Mouse (Mus musculus) heart, embryonic 15.5 days (tissue): ENCODE data around the gene Lrrd1. TPM values are rescaled to one million over a fixed set of nuclear protein-coding genes. Genes with fewer than 3 reads are reported as not detected.
"Not testable (repeated sequence)": the region's sequence is repeated elsewhere in the genome, so short reads cannot be mapped to it uniquely, and the experiment has no call there.

Experiments used
- ATAC-seq: fragments of 200-750 bp; cut with Nextera tagmentation; replicated peaks from 2 replicates; pipeline ENCODE4 v1.8.0; 2017; ENCODE audit warnings: low read depth, moderate TSS enrichment; ENCODE audit not compliant: insufficient number of reproducible peaks, insufficient read depth, low FRiP score
- H3K27ac ChIP-seq: fragments of 300-500 bp; sonication (generic); 2 replicates; pipeline ENCODE4 v1.5.1; 2015; ENCODE audit warnings: mild to moderate bottlenecking, inconsistent platforms
- H3K27me3 ChIP-seq: fragments of 300-500 bp; sonication (generic); 2 replicates; pipeline ENCODE4 v1.6.1; 2015; ENCODE audit warnings: inconsistent platforms
- H3K36me3 ChIP-seq: fragments of 300-500 bp; sonication (generic); 2 replicates; pipeline ENCODE4 v1.6.1; 2015; ENCODE audit warnings: mild to moderate bottlenecking, inconsistent platforms
- H3K4me1 ChIP-seq: fragments of 300-500 bp; sonication (generic); replicated peaks from 2 replicates; pipeline ENCODE4 v1.6.1; 2015; ENCODE audit warnings: inconsistent platforms
- H3K4me2 ChIP-seq: fragments of 300-500 bp; sonication (generic); 2 replicates; pipeline ENCODE4 v1.6.1; 2015; ENCODE audit warnings: inconsistent platforms, mild to moderate bottlenecking, moderate library complexity
- H3K4me3 ChIP-seq: fragments of 300-500 bp; sonication (generic); 2 replicates; pipeline ENCODE4 v1.5.1; 2015; ENCODE audit warnings: mild to moderate bottlenecking, inconsistent platforms
- H3K9ac ChIP-seq: fragments of 300-500 bp; sonication (generic); 2 replicates; pipeline ENCODE4 v1.6.1; 2015; ENCODE audit warnings: mild to moderate bottlenecking, inconsistent platforms
- H3K9me3 ChIP-seq: fragments of 300-500 bp; sonication (generic); replicated peaks from 2 replicates; pipeline ENCODE4 v1.6.1; 2016; ENCODE audit warnings: inconsistent platforms
- WGBS: fragments of 180-500 bp; shearing (Covaris S2); methylation state at CpG from one replicate; pipeline ENCODE4 v1.1.7; 2015; ENCODE audit warnings: mixed read lengths; 5-methylcytosine and 5-hydroxymethylcytosine counted together
- polyA plus RNA-seq: library from polyadenylated mRNA; unstranded; fragments of >200 nt; fragmentation: Nextera tagmentation; extraction: Ambion mirVana; gene quantifications from 2 replicates; pipeline ENCODE4 v1.2.1, GENCODE M21; 2015

The Lrrd1 gene
- polyA plus RNA-seq, 1 experiment from 2014 or later: 0.21 TPM

DNA sequence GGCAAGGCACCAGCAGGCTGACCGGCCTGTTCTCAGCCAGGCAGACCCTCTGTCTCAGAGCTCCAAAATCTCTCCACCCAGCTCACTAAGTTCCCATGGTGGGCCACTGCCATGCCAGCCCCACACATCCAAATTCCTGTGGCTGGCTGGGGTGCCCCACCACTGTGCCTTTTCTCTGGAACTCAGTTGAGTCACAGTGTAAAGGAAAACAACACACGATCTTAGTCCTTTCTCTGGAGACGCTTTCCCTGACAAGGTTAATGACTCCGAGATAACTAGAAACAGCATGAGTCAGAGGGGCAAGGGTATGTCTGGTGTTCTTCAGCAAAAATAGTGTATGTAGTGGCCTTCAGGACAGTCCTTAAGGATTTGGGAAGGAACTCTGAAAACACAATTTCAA lies 25.2 kb downstream of the Lrrd1 start:
- H3K27me3 ChIP-seq: no peaks in the 10 kb centered on the region
- no peaks in the 10 kb centered on the region for H3K4me1 ChIP-seq
- no peak overlapping the region for H3K9ac ChIP-seq
- H3K36me3 ChIP-seq: no peaks in the 10 kb centered on the region
- H3K4me3 ChIP-seq: no peak overlapping the region
- no peak overlapping the region for H3K4me2 ChIP-seq
- no peak for ATAC-seq
- WGBS: 45% methylated on average over 4 of the region's 4 CpGs
- H3K27ac ChIP-seq: no peak overlapping the region
- H3K9me3 ChIP-seq: no peaks in the 10 kb centered on the region

DNA sequence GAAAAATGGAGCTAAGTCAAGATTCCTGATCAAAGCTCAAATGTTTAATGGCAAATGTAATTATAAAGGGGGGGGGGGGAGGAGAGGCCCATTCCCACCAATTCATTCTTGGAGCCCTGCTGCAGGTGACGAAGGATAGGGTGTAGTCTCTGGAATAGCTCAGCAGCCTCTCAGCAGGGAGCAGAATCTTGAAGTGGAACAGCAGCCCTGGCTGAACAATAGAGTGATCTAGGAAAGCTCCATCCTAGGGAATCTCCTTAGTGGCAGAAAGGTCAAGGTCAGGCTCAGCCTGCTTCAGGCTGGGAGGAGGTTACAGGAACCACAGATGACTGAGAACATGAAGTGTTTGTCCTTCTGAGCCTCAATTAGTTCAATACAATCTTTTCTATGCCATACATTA lies 27.4 kb downstream of the Lrrd1 start:
- no peaks in the 10 kb centered on the region for H3K4me1 ChIP-seq
- ATAC-seq: no peak
- H3K9me3 ChIP-seq: no peaks in the 10 kb centered on the region
- H3K27me3 ChIP-seq: no peaks in the 10 kb centered on the region
- no peak overlapping the region for H3K4me2 ChIP-seq
- whole genome bisulfite sequencing: 53% methylated on average over 1 of the region's 1 CpGs
- no peak overlapping the region for H3K27ac ChIP-seq
- H3K36me3 ChIP-seq: no peaks in the 10 kb centered on the region
- no peak overlapping the region for H3K9ac ChIP-seq
- no peak overlapping the region for H3K4me3 ChIP-seq

DNA sequence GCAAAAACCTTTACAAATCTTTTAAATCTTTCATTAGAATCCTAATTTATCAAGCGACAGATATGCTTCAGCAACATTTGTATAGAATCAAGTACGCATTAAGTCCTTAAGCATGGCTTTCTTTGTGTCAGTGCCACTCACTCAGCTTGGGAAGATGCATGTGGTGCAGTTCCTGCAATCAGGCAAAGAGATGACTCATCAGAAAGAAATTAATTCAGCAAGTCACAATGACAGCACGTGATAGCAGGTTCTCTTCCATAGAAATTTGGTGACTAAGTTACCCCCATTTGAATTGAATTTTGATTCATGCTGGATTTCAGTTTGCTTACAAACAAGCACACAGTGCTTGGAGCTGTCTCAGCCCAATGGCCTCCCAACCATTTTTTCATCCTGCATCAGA lies 28.5 kb downstream of the Lrrd1 start:
- no peak overlapping the region for H3K27ac ChIP-seq
- H3K9ac ChIP-seq: no peak overlapping the region
- no peaks in the 10 kb centered on the region for H3K4me1 ChIP-seq
- no peak for ATAC-seq
- H3K36me3 ChIP-seq: no peaks in the 10 kb centered on the region
- WGBS: 72% methylated on average over 3 of the region's 3 CpGs
- no peak overlapping the region for H3K4me3 ChIP-seq
- H3K4me2 ChIP-seq: no peak overlapping the region
- no peaks in the 10 kb centered on the region for H3K9me3 ChIP-seq
- H3K27me3 ChIP-seq: no peaks in the 10 kb centered on the region

DNA sequence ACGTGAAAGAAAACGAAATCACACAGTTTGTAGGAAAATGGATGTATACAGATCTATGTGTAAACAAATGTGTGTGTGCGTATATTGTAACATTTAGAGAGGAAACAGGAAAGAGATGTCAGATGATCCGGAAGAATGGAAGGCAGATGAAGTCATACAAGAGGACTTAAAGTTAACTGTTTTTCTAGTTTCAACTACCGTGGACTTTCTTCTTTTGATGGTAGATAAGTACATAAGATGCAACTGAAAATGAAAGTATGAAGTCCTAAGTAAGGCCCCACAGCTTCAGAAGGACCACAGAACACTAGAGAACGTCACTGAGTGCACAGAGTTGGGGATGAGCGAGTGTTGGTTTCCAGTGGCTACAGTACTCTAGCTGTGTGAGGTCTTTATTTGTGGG lies 41.9 kb downstream of the Lrrd1 start:
- not testable (repeated sequence) for H3K27me3 ChIP-seq, H3K9ac ChIP-seq, H3K4me3 ChIP-seq, H3K9me3 ChIP-seq, H3K4me1 ChIP-seq, H3K27ac ChIP-seq, H3K4me2 ChIP-seq, H3K36me3 ChIP-seq, ATAC-seq
- 77% methylated on average over 7 of the region's 7 CpGs for WGBS

DNA sequence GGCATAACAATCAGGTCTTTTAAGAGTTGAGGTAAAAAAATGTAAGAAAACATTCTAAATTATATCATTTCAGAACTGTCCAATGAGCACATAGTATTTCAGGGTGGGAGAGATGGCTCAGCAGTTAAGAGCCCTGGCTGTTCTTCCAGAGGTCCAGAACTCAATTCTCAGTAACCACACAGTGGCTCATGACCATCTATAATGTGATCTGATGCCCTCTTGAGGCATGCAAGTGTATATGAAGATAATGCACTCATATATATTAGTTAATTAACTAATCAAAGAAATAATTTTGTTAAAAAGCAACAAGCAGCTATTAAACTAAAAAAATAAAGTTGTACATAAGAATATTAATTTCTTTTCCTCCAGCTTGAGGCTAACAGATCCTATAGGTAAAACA lies 44.2 kb downstream of the Lrrd1 start:
- Histone ChIP-seq H3K4me2 (no peak overlapping the region), H3K9me3 (no peaks in the 10 kb centered on the region), H3K9ac (no peak overlapping the region), H3K4me3 (no peak overlapping the region), H3K36me3 (no peaks in the 10 kb centered on the region), H3K27me3 (no peaks in the 10 kb centered on the region), H3K27ac (no peak overlapping the region), H3K4me1 (peaks cover 5% of the 10 kb centered on the region)
- ATAC-seq: no peak

DNA sequence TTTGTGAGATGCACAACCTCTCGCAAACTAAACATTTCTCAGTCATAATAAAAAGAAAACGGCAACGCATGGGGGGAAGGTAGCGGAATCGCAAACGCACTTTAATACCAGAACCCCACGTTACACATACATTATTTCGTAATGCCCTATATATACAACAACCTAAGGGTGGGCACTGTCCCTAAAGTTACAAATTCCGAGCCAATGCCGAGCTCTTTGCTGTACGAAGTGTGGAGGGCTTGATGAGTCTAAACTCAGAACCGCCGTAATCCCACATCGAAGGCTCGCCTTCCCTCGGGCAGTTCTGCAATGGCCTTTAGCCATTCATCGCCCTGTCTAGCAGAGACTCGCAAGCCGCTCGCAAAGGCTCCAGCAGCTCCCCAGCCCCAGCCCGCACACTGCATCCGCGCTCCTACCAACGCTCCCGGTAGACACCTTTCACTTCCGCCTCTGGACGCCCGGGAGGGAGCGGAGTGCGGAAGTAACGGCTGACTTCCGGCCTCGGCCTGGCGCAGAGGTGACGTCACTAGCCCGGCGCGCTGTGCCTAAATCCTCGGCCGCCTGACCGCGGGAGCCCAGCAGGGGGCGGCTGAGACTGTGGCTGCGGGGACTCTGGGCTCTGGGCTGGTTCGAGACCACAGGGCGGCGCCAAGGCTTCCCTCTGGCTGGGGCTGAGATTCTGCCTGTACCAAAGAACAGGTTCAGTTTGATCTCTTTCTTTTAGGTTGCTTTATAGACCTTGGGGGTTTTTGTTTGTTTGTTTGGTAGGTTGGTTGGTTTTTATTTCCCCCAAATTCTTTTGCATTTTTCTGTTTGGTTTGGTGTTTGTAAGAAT lies 48.7 kb downstream of the Lrrd1 start, which contains the start of gene Mterf1a:
Gene Mterf1a, minus strand, starts transcription at position 475 of the 835 bp plus-strand sequence.
- Histone ChIP-seq H3K4me2 (peak within 1 kb of the TSS; percentile 66), H3K9ac (peak within 1 kb of the TSS; percentile 51; the same call in 1 of the 2 replicates), H3K4me3 (peak within 1 kb of the TSS; percentile 53)
- WGBS: 3% methylated on average over 9 of the region's 47 CpGs
- not testable (repeated sequence) for H3K4me1 ChIP-seq, H3K27ac ChIP-seq, H3K27me3 ChIP-seq, H3K36me3 ChIP-seq, H3K9me3 ChIP-seq
- peak; percentile 98 for ATAC-seq

DNA sequence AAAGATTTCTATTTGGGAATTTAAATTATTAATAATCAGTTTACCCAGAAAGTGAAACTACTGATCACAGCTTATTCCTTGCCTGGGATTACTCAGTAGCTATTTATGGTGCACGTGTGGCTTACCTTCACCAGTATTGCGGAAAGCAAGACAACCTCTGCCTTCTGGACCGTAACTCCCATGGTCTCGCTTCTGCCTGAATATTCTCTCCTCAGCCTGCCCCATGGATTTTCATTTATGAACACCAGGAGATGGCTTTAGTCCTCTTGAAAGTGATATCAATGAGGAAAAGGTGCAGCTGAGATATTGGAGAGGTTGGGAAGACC lies 49.3 kb downstream of the Lrrd1 start:
- H3K9ac ChIP-seq, ATAC-seq, H3K4me1 ChIP-seq, H3K36me3 ChIP-seq, H3K27me3 ChIP-seq, H3K9me3 ChIP-seq, H3K27ac ChIP-seq: not testable (repeated sequence)
- Histone ChIP-seq H3K4me2 (0 out of 2 replicates have a peak overlapping the region, but pooled peaks have one; percentile 10), H3K4me3 (peak overlapping the region; percentile 37)
- 95% methylated on average over 4 of the region's 4 CpGs for WGBS

DNA sequence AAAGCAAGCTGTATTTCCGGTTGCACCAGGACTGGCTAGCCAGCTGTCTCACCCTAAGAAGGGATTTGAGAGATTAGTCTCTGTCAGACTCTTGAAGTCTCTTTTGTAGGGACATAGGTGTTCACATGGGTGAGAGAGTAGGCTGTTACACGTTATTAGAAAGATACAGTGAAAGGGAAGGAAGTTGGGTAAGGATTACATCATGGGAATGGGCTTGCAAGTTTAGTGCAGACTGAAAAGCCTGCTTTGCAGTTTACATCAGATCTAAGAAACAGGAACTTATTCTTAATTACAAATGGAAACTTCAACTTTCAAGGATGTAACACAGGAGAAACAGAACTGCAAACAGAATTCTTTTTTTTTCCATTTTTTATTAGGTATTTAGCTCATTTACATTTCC lies 60.5 kb downstream of the Lrrd1 start:
- Histone ChIP-seq H3K27ac (no peak overlapping the region), H3K4me1 (no peaks in the 10 kb centered on the region), H3K27me3 (no peaks in the 10 kb centered on the region), H3K36me3 (no peaks in the 10 kb centered on the region), H3K9ac (no peak overlapping the region), H3K4me2 (no peak overlapping the region), H3K4me3 (no peak overlapping the region), H3K9me3 (no peaks in the 10 kb centered on the region)
- WGBS: 60% methylated on average over 2 of the region's 2 CpGs
- ATAC-seq: no peak

Other genes with a start within 250 kb of the Lrrd1 start
- gene Pex1, start 249.1 kb upstream of the Lrrd1 start, polyA plus RNA-seq: 10.1 and 11.3 TPM in 2 replicates
- 7.6 and 9.4 TPM in 2 replicates for gene Rbm48, start 248.6 kb upstream of the Lrrd1 start, polyA plus RNA-seq
- gene Tmbim7, start 194.0 kb upstream of the Lrrd1 start, polyA plus RNA-seq: not detected in 2 replicates
- gene Gatad1, start 188.0 kb upstream of the Lrrd1 start, polyA plus RNA-seq: 50.9 and 57.6 TPM in 2 replicates
- 5.0 and 6.8 TPM in 2 replicates for gene Ankib1, start 42.2 kb upstream of the Lrrd1 start, polyA plus RNA-seq
- gene Krit1, start 42.0 kb upstream of the Lrrd1 start, polyA plus RNA-seq: 34.9 and 35.8 TPM in 2 replicates
- 4.6 and 4.8 TPM in 2 replicates for gene Mterf1a, start 48.8 kb downstream of the Lrrd1 start, polyA plus RNA-seq
- gene Akap9, start 82.9 kb downstream of the Lrrd1 start, polyA plus RNA-seq: 82.3 and 102 TPM in 2 replicates